Mouse (Mus musculus) spleen, adult 12 weeks (tissue): Measurements from ENCODE around the gene Hmgxb4.
A peak's percentile ranks its signal among the peaks of the same experiment; 100 is the strongest.

Source experiments
- DNase-seq: peaks from one replicate; pipeline ENCODE4 v3.0.0; 2022; ENCODE audit warnings: low spot score

The Hmgxb4 gene

DNA sequence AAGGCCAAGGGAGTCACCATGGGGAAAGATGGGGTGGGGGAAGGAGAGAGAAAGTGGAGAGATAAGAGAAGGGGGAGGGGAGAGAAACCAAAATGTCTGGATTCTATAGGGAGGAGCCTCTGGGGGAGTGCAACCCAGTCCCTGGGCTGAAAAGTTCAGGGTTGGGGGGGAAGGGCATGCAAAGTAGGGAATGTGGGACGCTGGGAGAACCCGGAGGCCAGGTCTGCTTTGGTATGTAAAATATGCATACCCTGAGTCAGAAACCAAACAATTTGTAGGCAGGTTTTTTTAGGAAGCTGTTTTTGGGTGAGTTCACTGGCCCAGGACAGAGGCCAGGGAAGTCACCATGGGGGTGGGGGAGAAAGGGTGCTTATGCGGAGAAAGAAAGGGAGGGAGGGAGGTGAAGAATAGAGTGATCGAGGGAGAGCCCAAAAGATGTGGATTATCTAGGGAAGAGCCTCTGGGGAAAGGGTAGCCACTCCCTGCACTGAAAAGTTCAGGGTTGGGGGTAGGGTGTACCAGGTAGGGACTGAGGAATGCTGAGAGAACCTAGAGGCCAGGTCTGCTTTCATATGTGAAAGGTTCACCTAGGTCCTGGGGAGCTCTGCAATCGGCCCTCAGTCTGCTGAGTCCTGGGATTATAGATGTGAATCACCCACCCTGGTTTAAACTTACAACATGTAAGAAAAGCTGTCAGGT lies 25.3 kb downstream of the Hmgxb4 start:
- DNase-seq, result no peak

GRCm38 (mm10) chr8:75023660-75024316 lies 30.6 kb downstream of the Hmgxb4 start:
- no peak for DNase-seq

DNA sequence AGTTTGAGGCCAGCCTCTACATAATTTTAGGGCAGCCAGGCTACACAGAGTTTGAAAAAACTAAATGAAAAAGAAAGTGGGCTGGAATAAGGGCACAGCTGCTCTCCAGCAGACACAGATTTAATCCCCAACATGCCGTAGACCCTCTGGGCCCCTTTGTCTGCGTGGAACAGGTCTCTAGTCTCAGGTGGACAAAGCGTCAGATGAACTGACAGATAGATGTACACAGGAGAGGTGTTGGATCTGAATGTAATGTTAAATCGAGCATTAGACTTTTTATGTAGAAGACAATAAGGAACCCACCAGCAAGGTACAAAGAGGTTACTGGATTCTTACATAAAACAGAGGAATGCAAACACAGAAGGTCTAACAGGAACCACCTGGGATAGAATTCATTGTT lies 32.7 kb downstream of the Hmgxb4 start:
- no peak for DNase-seq

DNA sequence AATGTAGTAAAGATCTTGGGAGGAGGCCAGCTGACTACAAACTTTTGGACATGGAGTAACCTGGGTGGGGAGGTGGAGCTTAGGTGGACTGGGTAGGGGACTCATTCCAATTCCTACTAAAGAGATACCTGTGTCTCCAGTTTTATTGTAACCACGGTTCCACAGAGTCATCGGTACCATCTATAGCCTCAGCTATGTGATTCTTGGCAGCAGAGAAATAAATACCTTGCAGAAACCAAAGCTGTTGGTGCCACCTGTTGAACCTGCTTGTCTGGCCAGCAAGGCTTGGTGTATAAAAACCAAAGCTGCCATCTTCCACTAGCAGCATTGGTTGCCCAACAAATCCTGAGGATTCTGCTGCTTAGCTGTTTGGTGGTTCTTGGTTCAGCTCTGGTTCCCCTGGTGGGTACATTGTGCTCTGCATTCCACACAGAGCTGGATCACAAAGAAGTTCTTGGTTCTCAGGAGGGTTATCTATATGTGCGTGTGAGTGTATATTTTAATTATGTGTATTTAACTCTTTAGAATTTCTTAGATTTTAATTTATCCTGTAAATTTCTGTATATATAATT lies 37.4 kb downstream of the Hmgxb4 start:
- DNase-seq, result no peak

DNA sequence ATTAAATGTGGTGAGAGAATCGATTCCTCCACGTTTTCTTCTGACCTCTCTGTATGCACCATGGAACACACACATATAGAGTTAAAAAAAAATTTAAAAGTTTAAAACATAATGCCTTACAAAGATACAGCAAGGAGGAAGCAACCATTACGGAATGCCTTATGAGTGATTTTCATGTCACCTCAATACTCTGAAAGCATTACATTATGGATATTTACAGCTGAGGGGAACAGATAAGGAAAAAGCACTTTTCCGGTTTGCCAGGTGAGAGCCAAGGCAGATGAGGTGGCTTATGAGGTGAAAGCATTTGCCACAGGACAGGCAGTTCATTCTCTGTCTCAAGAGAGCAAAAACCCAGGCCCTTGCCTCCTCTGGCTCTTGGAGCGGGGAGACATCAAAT lies 39.8 kb downstream of the Hmgxb4 start:
- DNase-seq, result no peak

GRCm38 (mm10) chr8:75033511-75034243 lies 40.5 kb downstream of the Hmgxb4 start, which contains the start of gene Tom1:
Tom1 (plus strand) TSS chr8:75033705.
- DNase-seq, result peak; percentile 98

DNA sequence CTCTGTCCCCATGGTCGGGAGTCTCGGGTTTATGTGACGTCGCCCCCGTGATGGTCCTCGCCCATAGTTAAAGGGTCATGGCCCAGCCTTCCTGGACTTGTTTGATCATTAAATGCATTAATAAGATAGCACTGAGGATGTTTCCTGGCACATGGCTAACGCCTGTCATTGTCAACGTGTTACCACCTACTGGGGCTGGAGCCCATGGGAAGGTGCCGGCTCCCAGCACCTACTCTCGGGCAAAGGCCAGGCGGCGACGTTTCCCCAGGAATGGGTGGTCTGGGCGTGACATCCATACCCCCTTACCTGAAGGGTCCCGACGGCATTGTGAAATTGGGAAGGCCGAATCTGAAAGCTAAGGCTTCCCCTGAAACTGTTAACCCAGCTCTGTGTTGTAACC lies 41.1 kb downstream of the Hmgxb4 start:
- no peak for DNase-seq

DNA sequence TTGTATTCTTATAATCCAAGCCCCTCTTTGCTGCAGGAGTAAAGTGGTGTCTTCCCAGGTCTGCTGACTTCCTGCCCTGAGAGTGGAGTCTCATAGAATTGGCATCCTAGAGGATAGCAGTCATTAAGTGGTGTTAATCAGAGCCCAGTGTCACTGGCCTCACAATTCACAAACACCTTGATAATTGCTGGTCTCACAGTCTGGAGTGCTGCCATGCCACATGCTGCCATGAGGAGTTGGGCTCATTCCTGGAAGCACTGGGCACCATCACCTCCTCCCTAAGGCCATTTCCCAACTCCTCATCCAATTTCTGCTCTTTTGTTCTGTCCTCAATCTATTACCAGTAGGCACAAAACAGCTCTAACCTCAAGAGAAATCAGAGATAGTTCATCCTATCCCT lies 42.5 kb downstream of the Hmgxb4 start:
- DNase-seq, result no peak

GRCm38 (mm10) chr8:75038497-75038896 lies 45.3 kb downstream of the Hmgxb4 start:
- no peak for DNase-seq

DNA sequence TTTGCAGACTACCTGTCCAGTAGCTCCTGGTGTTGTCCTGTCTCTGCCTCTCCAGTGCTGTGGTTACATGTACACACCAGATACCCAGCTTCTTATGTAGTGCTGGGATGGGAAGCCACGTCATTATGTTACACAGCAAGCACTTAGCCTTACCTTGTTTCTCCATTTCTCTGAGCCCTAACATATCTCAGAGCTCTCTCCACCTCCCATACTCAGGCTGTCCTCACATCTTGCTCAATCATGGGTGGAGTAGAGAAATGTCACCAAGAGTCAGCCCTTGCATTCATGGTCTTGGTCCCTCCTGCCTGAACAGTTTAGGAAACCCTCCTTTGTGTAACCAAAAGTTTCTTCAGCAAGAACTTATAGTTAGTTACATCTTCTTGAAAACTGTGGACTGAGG lies 46.6 kb downstream of the Hmgxb4 start:
- DNase-seq, result no peak

DNA sequence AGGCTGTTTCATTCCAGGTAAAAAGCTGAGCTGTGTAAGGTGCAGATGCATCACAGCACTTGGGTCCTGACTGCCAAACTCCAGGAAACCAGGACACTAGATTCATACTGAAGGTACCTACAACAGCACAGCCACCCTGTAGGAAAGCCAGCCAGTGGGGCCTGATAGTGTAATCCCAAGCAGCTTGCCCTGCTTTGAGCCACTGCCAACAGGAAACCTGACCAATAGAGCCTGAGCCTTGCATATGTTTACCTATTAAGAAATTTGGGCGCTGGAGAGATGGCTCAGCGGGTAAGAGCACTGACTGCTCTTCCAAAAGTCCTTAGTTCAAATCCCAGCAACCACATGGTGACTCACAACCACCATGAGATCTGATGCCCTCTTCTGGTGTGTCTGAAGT lies 49.0 kb downstream of the Hmgxb4 start:
- DNase-seq, result no peak

DNA sequence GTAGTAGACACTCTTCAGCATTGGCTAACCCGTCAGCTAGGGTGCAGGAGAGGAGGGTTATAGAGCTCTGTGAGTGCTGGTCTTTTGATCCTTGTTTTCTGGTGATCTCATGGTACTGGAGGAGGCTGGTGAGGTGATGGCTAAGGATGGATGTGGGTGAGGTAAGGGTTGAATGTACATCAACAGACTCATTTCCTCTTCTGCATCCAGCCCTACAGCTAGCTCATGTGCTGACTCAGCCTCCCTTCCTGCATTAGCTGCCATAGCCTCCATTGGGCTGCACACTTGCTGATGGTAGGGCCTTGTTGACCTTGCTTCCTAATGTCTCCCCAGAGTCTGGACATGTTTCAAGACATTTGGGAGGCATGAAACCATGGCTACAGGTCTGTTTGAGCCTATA lies 49.8 kb downstream of the Hmgxb4 start:
- DNase-seq, result no peak

DNA sequence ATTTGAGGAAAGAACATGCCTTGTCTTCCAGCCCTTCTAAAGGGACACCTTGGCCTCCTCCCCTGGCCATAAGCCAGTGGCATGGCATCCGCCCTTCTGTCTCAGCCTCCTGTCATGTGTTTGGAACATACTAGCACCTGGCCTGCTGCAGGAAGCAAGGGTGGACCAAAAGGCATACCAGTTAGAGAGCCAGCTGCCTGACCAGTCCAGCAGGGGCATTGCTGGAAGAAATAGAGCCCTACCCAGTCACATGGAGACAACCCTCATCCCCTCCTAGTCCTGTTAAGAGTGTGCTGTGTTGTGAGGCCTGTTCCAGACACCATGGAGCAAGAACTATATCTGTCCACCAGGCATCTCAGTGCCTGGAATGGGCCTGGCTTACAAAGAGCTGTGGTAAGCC lies 53.1 kb downstream of the Hmgxb4 start:
- no peak for DNase-seq

DNA sequence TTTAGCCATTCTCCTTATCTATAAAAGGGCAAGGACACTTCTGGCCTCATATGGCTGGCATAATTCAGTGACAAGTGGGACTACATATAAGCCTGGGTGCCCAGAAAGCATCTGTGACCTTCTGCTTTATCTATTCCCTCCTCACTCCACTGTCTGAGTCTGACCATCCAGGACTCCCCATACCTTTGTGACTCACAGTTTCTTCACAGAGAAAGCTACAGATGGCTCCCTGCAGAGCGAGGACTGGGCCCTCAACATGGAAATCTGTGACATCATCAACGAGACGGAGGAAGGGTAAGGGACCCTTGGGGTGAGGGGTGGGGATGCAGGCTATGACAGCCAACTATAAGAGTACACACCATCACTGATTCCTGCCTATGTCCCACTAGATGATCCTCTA lies 54.6 kb downstream of the Hmgxb4 start:
- no peak for DNase-seq

DNA sequence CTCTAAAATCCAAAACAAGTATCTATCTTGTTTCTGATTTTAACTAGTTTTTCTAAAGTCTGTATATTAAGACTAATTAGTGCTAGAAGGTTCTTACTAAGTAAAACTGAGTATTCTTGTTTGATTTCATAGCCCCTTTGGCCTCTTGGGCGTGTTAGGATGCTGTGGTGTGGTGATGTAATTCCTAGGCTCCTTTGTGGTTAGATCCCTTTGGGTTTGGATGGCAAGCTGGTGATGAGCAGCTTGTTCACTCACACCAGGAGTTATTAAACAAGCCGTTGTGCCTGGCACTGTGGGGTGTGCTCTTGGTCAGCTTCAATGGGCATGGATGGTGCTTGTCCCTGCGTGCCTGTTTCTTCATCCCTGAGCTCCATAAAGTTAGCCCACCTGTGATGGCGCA lies 60.2 kb downstream of the Hmgxb4 start:
- no peak for DNase-seq

GRCm38 (mm10) chr8:75055673-75056072 lies 62.5 kb downstream of the Hmgxb4 start:
- DNase-seq, result no peak

- DNase-seq, result no peak
Measured at GRCm38 (mm10) chr8:75060022-75060421, 66.9 kb downstream of the Hmgxb4 start.

DNA sequence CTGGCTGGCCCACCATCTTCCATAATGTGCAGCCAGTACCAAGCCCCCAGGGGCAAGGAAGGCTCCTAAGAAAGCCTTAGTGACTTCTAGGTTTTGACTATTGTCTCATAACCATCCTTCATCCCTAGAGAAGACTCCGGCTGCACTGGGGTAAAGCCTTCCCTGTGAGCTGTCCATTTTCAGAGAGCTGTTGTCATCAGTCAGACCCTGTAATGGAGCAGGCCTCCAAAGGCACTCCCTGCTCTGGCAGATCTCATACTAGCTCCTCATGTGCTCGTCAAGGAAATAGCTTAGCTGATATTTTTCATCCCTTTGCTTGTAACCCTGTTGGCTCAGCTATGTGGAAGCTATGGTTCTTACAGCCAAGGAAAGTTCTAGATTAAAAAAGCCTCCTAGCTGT lies 67.7 kb downstream of the Hmgxb4 start:
- no peak for DNase-seq

DNA sequence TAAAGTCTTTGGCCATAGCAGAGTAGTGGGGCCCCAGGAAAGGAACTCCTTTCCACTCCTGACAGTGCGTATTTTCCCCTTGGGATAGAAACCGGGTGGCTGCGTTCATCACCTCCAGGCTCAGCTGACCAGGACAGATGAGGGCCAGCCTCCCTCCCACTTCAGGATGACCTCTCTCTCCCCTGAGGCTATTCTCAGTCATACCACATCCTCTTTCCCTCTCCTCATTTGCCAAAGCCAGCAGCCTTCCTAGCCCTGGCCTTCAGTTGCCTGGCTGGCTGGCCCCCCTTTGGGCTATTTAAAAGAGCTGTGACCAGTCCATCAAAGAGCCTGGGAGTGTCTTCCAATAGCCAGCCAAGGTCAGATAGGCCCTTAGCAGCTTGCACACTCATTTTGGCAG lies 70.1 kb downstream of the Hmgxb4 start:
- no peak for DNase-seq

GRCm38 (mm10) chr8:75064790-75065189 lies 71.6 kb downstream of the Hmgxb4 start:
- no peak for DNase-seq

GRCm38 (mm10) chr8:75067287-75067686 lies 74.1 kb downstream of the Hmgxb4 start:
- no peak for DNase-seq

- no peak for DNase-seq
Measured at GRCm38 (mm10) chr8:75070297-75070696, 77.1 kb downstream of the Hmgxb4 start.
